Mouse (Mus musculus): ENCODE measurements around the gene Ppp1r32. TPM values are rescaled to one million over a fixed set of nuclear protein-coding genes. Genes with fewer than 3 reads are reported as not detected.

Ppp1r32 gene
- 2.5 and 2.6 TPM in 2 replicates for polyA plus RNA-seq (2014; fragmentation: Nextera tagmentation; extraction: Ambion mirVana)

- 24% methylated on average over 6 of the region's 6 CpGs for WGBS
- no peak within 1 kb of the TSS for H3K27ac ChIP-seq (ENCODE audit: low read depth, low read length)
- ATAC-seq (peak; percentile 67), DNase-seq (ENCODE audit: low spot score) (peak; percentile 74)
- no peaks in the 10 kb centered on the region for H3K4me1 ChIP-seq (ENCODE audit: control insufficient read depth, insufficient read depth, low read length)
- H3K9me3 ChIP-seq (replicated peaks; ENCODE audit: control insufficient read depth, low read length) = no peaks in the 10 kb centered on the region
- H3K36me3 ChIP-seq (ENCODE audit: control insufficient read depth, insufficient read depth, low read length) = no peaks in the 10 kb centered on the region
- no peak within 1 kb of the TSS for H3K4me2 ChIP-seq (ENCODE audit: low read length)
- no peak within 1 kb of the TSS for H3K4me3 ChIP-seq (ENCODE audit: low read depth, low read length)
- H3K9ac ChIP-seq (ENCODE audit: low read length) = no peak within 1 kb of the TSS
- H3K27me3 ChIP-seq (replicated peaks; ENCODE audit: control insufficient read depth, insufficient read depth, low read length) = no peaks in the 10 kb centered on the region
Observed at GRCm38 (mm10) chr19:10482703-10483102, at the start of gene Ppp1r32. Gene Ppp1r32 (minus strand): TSS chr19:10482928.

GRCm38 (mm10) chr19:10530082-10530481 lies 47.4 kb upstream of the Ppp1r32 start:
- Histone ChIP-seq H3K4me2 (ENCODE audit: low read length) (no peak overlapping the region), H3K9ac (ENCODE audit: low read length) (no peak overlapping the region), H3K9me3 (replicated peaks; ENCODE audit: control insufficient read depth, low read length) (no peaks in the 10 kb centered on the region), H3K36me3 (ENCODE audit: control insufficient read depth, insufficient read depth, low read length) (peaks cover 61% of the 10 kb centered on the region), H3K27ac (ENCODE audit: low read depth, low read length) (no peak overlapping the region), H3K4me1 (ENCODE audit: control insufficient read depth, insufficient read depth, low read length) (peaks cover 13% of the 10 kb centered on the region), H3K27me3 (replicated peaks; ENCODE audit: control insufficient read depth, insufficient read depth, low read length) (no peaks in the 10 kb centered on the region), H3K4me3 (ENCODE audit: low read depth, low read length) (no peak overlapping the region)
- ATAC-seq (no peak), DNase-seq (ENCODE audit: low spot score) (no peak)
- whole genome bisulfite sequencing = 94% methylated on average over 1 of the region's 1 CpGs

GRCm38 (mm10) chr19:10525910-10526309 lies 43.2 kb upstream of the Ppp1r32 start, which contains the start of gene Sdhaf2:
Gene Sdhaf2 (minus strand): TSS chr19:10526142.
- Histone ChIP-seq H3K27me3 (replicated peaks; ENCODE audit: control insufficient read depth, insufficient read depth, low read length) (no peaks in the 10 kb centered on the region), H3K4me2 (ENCODE audit: low read length) (peak within 1 kb of the TSS; percentile 78), H3K9me3 (replicated peaks; ENCODE audit: control insufficient read depth, low read length) (no peaks in the 10 kb centered on the region), H3K4me1 (ENCODE audit: control insufficient read depth, insufficient read depth, low read length) (peaks cover 18% of the 10 kb centered on the region), H3K9ac (ENCODE audit: low read length) (peak within 1 kb of the TSS; percentile 99), H3K4me3 (ENCODE audit: low read depth, low read length) (peak within 1 kb of the TSS; percentile 98), H3K27ac (ENCODE audit: low read depth, low read length) (peak within 1 kb of the TSS; percentile 94), H3K36me3 (ENCODE audit: control insufficient read depth, insufficient read depth, low read length) (peaks cover 26% of the 10 kb centered on the region)
- peak; percentile 13 for ATAC-seq
- WGBS = 0% methylated on average over 11 of the region's 11 CpGs
- DNase-seq (ENCODE audit: low spot score) = peak; percentile 85

- peak; percentile 96 for DNase-seq (ENCODE audit: low spot score)
- no peaks in the 10 kb centered on the region for H3K9me3 ChIP-seq (replicated peaks; ENCODE audit: control insufficient read depth, low read length)
- under 1% methylated on average over 68 of the region's 93 CpGs for WGBS
- H3K27me3 ChIP-seq (replicated peaks; ENCODE audit: control insufficient read depth, insufficient read depth, low read length) = no peaks in the 10 kb centered on the region
- peak within 1 kb of the TSS; percentile 78 for H3K4me2 ChIP-seq (ENCODE audit: low read length)
- peak; percentile 95 for ATAC-seq
- H3K4me1 ChIP-seq (ENCODE audit: control insufficient read depth, insufficient read depth, low read length) = peaks cover 18% of the 10 kb centered on the region
- H3K4me3 ChIP-seq (ENCODE audit: low read depth, low read length) = peak within 1 kb of the TSS; percentile 98
- H3K27ac ChIP-seq (ENCODE audit: low read depth, low read length) = peak within 1 kb of the TSS; percentile 94
- H3K36me3 ChIP-seq (ENCODE audit: control insufficient read depth, insufficient read depth, low read length) = peaks cover 20% of the 10 kb centered on the region
- peak within 1 kb of the TSS; percentile 99 for H3K9ac ChIP-seq (ENCODE audit: low read length)
Observed at GRCm38 (mm10) chr19:10525106-10525901, 42.6 kb upstream of the Ppp1r32 start, which contains the start of gene Cpsf7. Gene Cpsf7 (plus strand): TSS chr19:10525266.

GRCm38 (mm10) chr19:10524784-10525105 lies 42.0 kb upstream of the Ppp1r32 start:
- Histone ChIP-seq H3K4me1 (ENCODE audit: control insufficient read depth, insufficient read depth, low read length) (peaks cover 18% of the 10 kb centered on the region), H3K36me3 (ENCODE audit: control insufficient read depth, insufficient read depth, low read length) (peaks cover 15% of the 10 kb centered on the region; the same call in 1 of the 2 replicates), H3K9me3 (replicated peaks; ENCODE audit: control insufficient read depth, low read length) (no peaks in the 10 kb centered on the region), H3K4me3 (ENCODE audit: low read depth, low read length) (peak overlapping the region; percentile 98), H3K9ac (ENCODE audit: low read length) (peak overlapping the region; percentile 99), H3K27me3 (replicated peaks; ENCODE audit: control insufficient read depth, insufficient read depth, low read length) (no peaks in the 10 kb centered on the region), H3K4me2 (ENCODE audit: low read length) (peak overlapping the region; percentile 78), H3K27ac (ENCODE audit: low read depth, low read length) (peak overlapping the region; percentile 94)
- DNase-seq (ENCODE audit: low spot score) (no peak), ATAC-seq (no peak)
- 0% methylated on average over 19 of the region's 19 CpGs for WGBS

DNA sequence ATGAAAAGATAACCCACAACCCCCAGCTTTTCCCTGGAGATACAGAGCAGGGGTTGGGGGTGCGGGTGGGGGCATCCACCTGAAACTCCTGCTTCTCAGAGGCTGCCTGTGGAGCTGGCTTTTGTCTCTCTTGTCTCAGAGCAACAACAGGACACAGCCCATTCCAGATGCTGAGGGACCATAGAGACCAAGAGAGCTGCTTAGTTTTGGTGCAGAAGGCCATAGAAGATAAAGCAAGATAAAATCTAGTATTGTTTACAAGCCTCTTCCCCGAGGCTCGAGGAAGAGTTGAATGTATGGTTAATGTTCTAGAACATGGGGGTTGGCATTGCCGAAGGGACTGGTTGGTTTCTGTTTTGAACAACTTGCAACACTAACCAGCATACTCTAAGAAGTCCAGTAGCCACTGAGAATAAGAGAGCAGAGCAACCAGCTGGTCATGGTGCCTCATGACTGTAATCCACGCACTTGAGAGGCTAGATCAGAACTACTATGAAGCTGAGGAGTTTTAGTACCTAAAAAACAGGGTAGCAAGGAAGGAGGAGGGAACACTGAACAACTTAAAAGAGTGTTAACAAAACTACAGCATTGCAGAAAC lies 40.9 kb upstream of the Ppp1r32 start:
- Histone ChIP-seq H3K27me3 (replicated peaks; ENCODE audit: control insufficient read depth, insufficient read depth, low read length) (no peaks in the 10 kb centered on the region), H3K4me3 (ENCODE audit: low read depth, low read length) (0 out of 2 replicates have a peak overlapping the region, but pooled peaks have one; percentile 98), H3K4me1 (ENCODE audit: control insufficient read depth, insufficient read depth, low read length) (peaks cover 18% of the 10 kb centered on the region), H3K4me2 (ENCODE audit: low read length) (peak overlapping the region; percentile 78; the same call in 1 of the 2 replicates), H3K9ac (ENCODE audit: low read length) (no peak overlapping the region), H3K9me3 (replicated peaks; ENCODE audit: control insufficient read depth, low read length) (no peaks in the 10 kb centered on the region), H3K27ac (ENCODE audit: low read depth, low read length) (no peak overlapping the region), H3K36me3 (ENCODE audit: control insufficient read depth, insufficient read depth, low read length) (peaks cover 10% of the 10 kb centered on the region; the same call in 1 of the 2 replicates)
- no peak for ATAC-seq
- no peak for DNase-seq (ENCODE audit: low spot score)
- WGBS = 89% methylated on average over 5 of the region's 5 CpGs

GRCm38 (mm10) chr19:10521926-10522325 lies 39.2 kb upstream of the Ppp1r32 start:
- Histone ChIP-seq H3K4me2 (ENCODE audit: low read length) (no peak overlapping the region), H3K4me3 (ENCODE audit: low read depth, low read length) (no peak overlapping the region), H3K27me3 (replicated peaks; ENCODE audit: control insufficient read depth, insufficient read depth, low read length) (no peaks in the 10 kb centered on the region), H3K9ac (ENCODE audit: low read length) (no peak overlapping the region), H3K36me3 (ENCODE audit: control insufficient read depth, insufficient read depth, low read length) (peaks cover 7% of the 10 kb centered on the region), H3K27ac (ENCODE audit: low read depth, low read length) (no peak overlapping the region), H3K4me1 (ENCODE audit: control insufficient read depth, insufficient read depth, low read length) (peaks cover 13% of the 10 kb centered on the region), H3K9me3 (replicated peaks; ENCODE audit: control insufficient read depth, low read length) (no peaks in the 10 kb centered on the region)
- DNase-seq (ENCODE audit: low spot score) (no peak), ATAC-seq (no peak)
- WGBS = 94% methylated on average over 1 of the region's 1 CpGs

DNA sequence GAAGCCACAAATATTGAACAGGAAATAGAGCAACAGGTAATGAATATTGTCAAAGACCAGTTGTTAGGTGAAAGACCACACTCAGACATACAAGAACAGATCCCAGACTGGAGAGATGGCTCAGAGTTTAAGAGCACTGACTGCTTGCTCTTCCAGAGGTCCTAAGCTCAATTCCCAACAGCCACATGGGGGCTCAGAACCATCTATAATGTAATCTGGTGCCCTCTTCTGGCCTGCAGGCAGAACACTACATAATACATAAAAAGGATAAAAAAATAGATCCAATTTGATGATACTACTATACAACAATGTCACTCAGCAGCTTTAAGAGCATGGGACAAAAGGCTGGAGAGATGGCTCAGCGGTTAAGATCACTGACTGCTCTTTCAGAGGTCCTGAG lies 37.6 kb upstream of the Ppp1r32 start:
- no peak for ATAC-seq
- 38% methylated on average over 1 of the region's 1 CpGs for WGBS
- DNase-seq (ENCODE audit: low spot score) = peak; percentile 51

More for the DNA sequence above, 37.6 kb upstream of the Ppp1r32 start:
- H3K36me3 ChIP-seq (ENCODE audit: control insufficient read depth, insufficient read depth, low read length) = peaks cover 18% of the 10 kb centered on the region
- no peak overlapping the region for H3K9ac ChIP-seq (ENCODE audit: low read length)
- peaks cover 4% of the 10 kb centered on the region; the same call in 1 of the 2 replicates for H3K4me1 ChIP-seq (ENCODE audit: control insufficient read depth, insufficient read depth, low read length)
- no peak overlapping the region for H3K4me3 ChIP-seq (ENCODE audit: low read depth, low read length)
- H3K9me3 ChIP-seq (replicated peaks; ENCODE audit: control insufficient read depth, low read length) = no peaks in the 10 kb centered on the region
- no peak overlapping the region for H3K27ac ChIP-seq (ENCODE audit: low read depth, low read length)
- H3K4me2 ChIP-seq (ENCODE audit: low read length) = no peak overlapping the region
- no peaks in the 10 kb centered on the region for H3K27me3 ChIP-seq (replicated peaks; ENCODE audit: control insufficient read depth, insufficient read depth, low read length)
